Mouse (Mus musculus) urinary bladder, adult 18-20 months (tissue): ENCODE measurements around the gene Mkrn2.
"Not testable (repeated sequence)": the region's sequence is repeated elsewhere in the genome, so short reads cannot be mapped to it uniquely, and the experiment has no call there.

ENCODE experiments used
- DNase-seq, 2 experiments: peaks; one replicate each; pipeline ENCODE4 v3.0.0; 2022; ENCODE audit warnings: low spot score in 2 of 2, mixed read lengths in 2 of 2

Mkrn2 gene

DNA sequence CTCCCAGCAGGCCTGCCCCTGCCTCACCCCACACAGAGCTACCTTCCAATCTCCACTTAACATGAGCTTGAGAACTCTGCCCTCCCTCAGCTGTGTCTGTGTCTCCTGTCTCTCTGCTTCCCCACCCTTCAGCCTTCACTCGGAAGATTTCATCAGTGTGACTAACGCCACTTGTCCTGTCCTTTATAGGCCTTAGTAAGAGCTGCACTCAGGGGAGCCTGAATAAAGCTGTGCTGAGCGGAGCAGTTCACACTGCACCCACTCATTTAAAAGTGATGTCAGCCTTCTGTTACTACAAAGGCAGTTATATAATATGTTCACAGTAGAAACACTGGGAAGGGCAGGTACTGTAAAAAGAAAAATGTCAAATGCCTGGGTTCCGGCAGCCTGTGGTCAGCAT is 5.7 kb downstream of the Mkrn2 start:
- no peak for DNase-seq

DNA sequence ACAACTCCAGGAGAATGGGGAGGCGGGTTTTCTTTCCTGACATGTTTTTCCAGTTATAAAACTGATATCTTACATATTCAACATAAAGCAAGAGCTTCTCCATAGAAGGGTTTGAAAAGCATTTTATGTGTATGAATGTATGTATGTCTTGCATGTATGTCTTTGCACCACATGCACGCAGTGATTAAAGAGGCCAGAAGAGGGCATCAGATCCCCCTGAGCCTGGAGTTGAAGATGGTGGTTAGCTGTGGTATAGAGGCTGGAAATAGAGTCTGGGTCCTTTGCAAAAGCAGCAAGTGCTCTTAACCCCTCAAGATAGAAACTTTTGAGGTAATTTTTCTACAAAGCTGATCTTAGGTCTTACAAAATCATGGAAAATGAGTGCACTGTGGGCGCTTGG is 7.4 kb downstream of the Mkrn2 start:
- DNase-seq: no peak

DNA sequence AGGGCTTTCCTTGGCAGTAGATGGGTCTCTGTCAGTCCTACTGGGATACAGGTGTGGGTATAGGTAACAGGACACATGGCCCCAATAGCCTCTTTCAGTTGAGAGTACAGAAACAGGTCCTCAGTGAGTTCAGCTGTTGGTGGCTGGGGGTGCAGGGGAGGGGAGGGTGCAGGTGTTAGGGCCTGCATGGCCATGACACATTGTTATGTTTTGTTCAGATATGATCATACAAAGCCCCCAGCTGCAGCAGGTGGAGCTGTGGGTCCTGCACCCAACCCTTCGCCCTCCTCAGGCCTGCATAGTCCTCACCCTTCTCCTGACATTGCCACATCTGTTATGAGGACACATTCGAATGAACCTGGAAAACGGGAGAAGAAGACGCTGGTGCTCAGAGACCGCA is 8.6 kb downstream of the Mkrn2 start:
- no peak for DNase-seq

DNA sequence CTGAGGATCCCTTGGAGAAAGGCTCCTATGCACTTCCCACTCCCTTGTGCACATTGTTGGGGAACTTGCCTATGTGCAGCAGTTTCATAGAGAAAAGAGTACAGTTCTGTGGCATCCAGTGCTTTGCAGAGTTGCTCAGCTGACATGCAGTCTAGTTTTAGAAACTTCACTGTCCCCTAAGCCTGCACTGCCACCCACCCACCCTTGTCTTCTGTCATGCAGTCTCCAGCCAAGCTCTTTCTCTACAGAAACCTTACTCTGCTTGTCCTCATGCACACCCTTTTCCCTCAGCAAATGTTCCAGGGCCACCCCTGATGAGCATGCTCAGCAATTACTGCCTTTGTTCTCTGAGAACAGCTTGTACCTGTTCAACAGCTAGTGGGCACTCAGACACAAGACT is 12.1 kb downstream of the Mkrn2 start:
- no peak for DNase-seq

DNA sequence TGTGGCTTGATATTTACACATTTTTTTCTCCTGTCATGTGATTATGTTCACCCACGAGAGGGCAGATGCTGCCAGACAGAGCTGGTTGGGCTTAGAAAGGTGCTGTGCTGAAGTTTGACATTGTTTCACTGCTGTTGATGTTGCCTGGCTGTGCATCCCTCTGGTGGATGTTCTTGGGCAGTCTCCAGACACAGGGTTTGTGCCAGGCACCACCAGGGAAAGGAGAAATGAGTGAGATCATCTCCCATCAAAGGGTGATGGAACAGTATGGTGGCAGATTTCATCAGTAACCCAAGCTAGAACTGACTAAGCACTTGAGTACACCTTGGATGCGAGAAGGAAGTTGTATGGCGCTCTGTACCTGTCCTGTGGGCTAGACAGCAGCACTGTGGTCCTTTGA is 14.3 kb downstream of the Mkrn2 start:
- no peak for DNase-seq

DNA sequence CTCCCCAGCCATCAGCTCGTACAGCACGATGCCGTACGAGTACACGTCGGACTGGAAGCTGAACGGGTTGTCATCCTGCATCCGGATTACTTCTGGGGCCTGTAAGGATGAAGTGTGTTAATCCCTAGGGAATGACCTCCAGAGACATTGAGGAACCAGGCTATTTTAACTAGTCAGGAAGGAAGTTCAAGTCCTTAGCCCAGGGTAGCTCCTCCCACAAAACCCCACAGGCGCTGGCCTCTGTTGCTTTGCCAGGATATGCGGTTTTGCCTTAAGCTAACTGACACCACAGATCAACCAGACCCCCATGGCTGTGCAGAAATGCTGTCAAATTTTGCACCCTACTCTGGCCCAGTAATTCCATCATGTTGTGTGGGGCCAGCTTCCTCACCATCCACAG is 18.1 kb downstream of the Mkrn2 start:
- DNase-seq: no peak

DNA sequence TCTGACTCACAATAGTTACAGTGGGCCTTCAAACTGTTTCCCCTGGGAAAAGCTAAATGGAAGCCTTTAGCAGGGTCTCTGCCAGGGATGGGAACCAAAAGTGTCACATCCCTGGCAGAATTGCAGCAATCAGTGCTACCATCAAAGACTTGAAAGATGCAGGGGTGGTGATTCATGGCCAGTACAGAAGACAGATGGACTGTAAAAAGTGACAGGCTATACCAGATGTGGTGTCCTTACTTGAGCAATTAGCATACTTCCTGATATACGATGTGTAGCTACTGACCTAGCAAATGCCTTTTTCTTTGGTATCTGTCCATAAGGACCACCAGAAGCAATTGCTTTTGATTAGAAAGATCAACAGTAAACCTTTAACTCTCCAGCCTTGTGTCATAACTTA is 19.2 kb downstream of the Mkrn2 start:
- no peak for DNase-seq

DNA sequence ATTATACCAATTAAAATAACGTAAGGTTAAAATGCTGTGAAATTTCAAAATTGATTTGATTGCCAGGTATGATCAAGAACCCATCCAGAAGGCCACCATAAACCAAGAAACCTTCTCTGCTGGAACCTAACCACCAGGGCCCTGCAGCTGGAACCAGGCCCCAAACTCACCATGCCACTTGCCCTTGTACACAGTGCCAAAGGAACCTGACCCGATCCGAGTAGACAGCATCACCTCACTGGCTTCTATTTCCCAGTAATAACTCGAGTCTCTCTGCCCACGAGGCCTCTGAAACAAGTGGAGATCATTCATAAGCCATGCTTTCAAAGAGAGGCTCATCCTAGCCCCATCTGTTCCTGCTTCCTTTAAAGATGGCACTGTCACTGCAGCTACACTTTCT is 24.4 kb downstream of the Mkrn2 start:
- no peak for DNase-seq

DNA sequence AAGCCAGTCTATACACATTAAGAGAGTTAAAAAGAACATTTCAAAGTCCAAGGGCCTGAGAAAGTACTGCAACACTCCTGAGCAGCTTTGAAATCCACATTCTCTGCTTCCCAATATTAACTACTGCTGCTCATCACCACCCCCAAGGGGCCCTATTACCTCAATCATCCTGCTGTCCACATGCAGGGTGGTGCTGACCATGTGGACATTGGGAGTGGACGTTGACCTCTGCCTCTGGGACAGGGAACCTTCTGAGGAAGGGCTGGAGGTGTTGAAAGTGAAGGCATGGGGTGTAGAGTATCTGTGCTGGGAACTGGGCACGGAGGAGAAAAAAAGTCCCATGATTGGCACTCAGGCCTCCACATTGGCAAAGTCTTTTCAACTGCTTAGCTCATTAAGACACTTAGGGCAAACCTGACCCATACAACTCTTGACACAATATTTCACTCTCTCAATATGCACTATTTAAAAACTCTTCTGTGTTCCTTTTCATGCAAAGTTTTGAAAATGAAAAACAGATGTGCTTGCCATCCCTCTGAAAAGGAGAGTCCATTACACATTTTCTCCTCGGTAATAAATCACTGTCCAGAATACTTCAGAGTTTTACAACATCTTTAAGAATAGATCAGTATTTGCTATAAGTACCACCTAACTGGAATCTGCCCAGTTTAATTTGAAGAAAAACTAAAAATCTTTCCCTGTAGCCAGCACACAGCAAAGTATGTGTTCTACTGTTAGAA is 29.5 kb downstream of the Mkrn2 start:
- no peak for DNase-seq

DNA sequence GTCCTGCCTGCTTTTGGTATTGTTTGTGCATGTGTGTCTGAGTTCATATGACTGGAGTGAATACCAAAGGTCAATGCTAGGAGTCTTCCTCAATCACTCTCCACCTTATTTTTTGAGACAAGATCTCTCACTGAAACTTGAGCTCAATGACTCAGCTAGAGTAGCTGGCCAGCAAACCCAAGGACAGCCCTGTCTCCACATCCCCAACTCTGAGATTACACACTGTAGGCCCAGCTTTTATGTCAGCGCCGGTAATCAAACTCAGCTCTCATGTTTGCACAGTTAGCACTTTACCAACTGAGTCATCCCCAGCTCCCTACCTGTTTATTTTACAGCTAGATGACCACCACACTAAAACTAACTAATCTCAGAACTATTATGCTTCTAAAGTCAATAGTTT is 32.3 kb downstream of the Mkrn2 start:
- DNase-seq: no peak

DNA sequence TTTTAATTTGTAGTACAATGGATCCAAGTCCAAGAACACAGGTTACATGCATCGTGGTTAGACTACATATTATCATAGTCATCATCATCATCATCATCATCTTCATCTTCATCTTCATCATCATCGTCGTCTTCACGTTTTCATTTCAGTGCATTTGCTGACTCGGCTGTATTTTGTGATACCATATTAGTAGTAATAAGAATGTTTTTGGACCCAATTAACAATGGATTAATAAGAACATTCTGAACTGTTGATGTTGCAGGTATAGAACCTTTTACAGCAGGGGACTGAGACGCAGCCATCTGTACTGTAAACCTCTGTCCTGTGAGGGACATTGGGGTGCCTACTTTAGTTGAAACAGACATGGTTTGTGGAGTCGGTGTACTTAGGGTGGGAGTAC is 36.5 kb downstream of the Mkrn2 start:
- DNase-seq: not testable (repeated sequence)

DNA sequence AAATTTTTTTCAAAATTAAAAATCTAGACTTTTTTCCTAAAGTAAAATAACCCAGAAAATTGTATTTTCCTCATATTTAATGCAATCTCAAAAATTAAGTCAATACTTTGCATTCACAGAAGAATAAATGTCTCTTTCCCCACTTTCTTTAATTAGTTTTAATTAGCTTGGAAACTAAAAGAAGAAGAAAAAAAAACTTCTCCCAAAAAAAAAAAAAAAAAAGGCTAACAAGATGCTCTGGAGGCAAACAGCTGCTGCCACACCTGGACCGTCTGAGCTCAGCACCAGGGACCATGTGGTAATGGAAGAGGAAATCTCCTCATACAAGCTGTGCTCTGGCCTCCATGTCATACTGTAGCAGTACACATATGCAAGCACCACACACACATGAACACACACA is 41.6 kb downstream of the Mkrn2 start:
- DNase-seq: no peak

DNA sequence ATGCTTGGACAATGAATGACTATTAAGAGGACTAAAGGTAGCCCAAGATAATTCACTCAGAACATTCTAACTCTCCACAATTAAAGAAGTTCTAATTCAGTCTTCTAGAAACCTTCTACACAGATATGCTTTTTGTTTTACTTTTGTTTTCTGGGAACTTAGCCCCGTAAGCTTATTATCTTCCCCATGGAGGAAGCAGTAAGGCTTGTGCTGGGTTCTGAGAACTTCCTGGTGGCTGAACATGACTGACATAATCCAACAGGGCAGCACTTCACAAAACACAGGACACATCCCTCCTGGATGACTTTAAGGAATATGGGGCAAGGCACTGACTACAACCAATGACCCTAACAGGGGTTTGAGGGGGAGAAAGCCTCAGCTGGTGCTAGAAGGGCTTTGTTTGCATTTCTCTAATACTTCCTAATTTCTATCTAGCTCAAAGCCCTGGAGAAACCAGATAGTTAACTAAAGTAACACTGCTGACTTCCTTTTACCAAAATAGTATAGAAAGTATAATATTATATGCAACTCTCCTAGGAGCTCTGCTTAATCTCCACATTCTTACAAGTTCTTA is 48.2 kb downstream of the Mkrn2 start:
- no peak for DNase-seq

DNA sequence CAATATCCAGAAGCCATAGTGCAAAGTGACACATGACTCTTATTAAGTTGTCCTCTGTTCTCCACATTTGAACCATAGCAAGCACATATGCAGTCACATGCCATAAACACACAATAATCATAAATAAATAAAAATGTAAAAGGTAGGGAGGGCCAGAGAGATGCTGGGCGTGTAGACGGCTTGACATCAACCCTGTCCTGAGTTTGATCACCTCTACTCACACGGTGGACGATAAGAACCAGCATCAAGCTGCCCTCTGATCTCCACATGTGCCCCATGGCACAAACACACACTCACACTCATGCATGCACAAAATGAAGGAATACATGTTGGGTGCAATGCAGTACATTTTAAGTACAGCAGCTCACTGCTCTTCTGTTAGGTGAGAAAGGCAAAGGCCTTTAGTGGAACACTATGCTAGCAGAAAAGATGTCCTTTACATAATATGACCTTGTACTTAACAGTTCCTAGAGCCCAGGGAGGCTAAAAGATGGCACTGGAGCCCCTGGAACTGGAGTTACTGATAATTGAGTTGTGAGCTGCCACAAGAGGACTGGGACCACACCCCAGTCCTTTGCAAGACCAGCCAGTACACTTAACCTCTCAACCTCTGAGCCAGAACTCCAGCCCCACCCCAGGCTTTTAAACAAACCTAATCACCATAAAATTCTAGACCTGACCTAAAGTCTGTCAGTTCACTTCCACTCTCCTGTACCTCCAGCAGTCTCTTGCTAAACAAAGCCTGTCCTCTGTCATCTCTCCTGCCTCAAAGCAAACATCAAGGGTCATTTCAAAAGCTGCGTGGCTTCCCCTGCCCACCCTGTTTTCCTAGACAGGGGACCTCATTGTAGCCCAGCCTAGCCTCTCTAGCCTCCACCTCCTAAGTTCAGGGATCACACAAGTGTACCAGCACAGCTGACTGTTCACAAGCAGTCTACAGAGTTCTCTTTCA is 49.0 kb downstream of the Mkrn2 start:
- DNase-seq: peak in 1 of 2 experiments; percentile 39

DNA sequence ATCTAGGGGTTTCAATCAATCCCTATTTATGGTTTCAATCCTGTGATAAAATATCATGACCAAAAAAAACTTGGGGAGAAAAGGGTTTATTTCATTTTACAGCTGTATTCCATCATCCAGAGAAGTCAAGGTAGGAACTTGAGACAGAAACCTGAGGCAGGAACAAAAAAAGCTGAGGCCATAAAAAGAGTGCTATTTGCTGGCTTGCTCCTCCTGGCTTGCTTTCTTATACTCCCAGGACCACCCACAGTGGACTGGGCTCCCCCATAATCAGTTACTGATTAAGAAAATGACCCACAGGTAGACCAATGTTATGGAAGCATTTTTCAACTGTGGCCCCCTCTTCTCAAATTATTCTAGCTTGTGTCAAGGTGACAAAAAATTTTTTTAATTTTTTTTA is 50.0 kb downstream of the Mkrn2 start:
- DNase-seq: no peak

DNA sequence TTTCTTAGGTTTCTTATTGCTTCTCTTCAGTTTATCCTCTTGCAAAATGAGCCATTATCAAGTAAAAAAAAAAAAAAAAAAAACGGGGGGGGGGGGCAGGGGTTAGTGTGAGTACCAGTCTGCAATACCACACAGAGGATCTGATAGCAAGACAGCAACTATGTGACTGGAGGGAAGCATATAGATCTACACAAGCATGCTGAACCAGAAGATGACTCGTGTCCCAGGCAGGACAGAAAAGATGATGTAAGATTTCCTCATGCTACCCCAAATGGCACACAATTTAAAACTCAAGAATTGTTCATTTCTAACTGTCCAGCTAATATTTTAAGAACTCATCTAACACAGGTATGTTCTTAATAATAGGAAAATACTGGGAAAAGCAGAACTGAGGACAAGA is 52.2 kb downstream of the Mkrn2 start:
- DNase-seq: no peak

DNA sequence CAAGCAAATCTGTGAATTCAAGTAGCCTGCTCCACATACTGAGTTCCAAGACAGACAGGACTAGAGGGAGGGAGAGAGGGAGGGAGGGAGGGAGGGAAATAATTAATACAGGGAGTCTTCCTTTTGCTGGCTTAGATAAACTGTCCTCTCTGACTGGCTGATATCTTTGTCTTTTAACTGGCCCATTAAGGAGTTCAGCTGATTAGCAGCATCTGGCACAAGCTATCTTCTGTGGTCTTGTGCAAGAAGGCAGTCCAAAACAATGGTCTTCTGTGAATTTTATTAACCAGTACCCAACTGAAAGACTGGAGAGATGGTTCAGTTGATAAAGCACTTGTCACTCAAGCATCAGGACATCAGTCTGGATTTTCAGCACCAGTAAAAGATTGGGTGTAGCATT is 57.1 kb downstream of the Mkrn2 start:
- no peak for DNase-seq

DNA sequence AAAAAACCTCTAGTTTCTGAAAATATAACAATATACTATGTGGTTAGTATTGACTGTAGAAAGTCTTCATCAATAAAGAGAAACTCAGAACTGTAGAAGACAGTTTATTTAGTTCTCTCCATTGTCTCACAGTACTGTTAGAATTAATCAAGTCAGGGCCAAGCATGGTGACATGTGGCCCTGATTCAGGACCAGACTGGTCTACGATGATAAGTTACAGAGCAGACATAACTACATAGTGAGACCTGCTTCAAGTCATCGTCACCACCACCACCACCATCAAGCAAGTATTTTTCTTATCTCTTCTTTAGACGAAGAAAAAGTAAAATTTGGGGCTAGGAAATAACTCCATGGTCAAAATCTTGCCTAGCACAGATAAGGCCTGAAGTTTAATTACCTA is 62.6 kb downstream of the Mkrn2 start:
- DNase-seq: no peak

DNA sequence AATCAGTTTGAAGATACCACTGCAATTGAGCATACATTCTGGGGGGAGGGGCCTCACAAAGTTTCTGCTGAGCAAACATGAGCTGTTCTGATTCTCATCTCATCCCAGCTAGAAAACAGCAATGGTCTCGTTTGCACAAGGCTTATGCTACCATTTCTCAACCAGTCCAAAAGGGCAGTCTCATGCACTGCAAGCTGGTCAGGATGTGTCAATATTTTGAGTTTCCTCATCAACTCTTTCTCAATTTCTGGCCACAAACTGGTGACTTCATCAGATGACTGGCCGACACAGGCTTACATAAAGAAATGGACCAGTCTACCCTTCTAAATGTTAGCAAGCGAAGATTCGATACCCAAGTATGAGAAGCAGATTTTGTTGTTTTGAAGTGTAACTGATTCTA is 64.9 kb downstream of the Mkrn2 start:
- peak in 1 of 2 experiments; percentile 22 for DNase-seq
